Mouse (Mus musculus) forebrain, postnatal 0 days (tissue): Measurements from ENCODE around the gene Sipa1l1. TPM values are rescaled to one million over a fixed set of nuclear protein-coding genes. Genes with fewer than 3 reads are reported as not detected.
A peak's percentile ranks its signal among the peaks of the same experiment; 100 is the strongest.

ENCODE experiments used
- ATAC-seq: fragments of 200-750 bp; cut with Nextera tagmentation; 2 replicates; pipeline ENCODE4 v1.8.0; 2017; ENCODE audit warnings: mild to moderate bottlenecking, moderate library complexity
- DNase-seq: peaks from one replicate; pipeline ENCODE4 v3.0.0-alpha.2; 2015
- H3K27ac ChIP-seq: fragments of 300-500 bp; sonication (generic); 2 replicates; pipeline ENCODE4 v1.5.1; 2014; ENCODE audit warnings: low read depth, mild to moderate bottlenecking, antibody characterized with exemption, low read length, moderate library complexity, mixed read lengths
- H3K27me3 ChIP-seq: fragments of 300-500 bp; sonication (generic); 2 replicates; pipeline ENCODE4 v1.6.1; 2014; ENCODE audit warnings: mild to moderate bottlenecking, low read length, mixed read lengths; ENCODE audit not compliant: insufficient read depth
- H3K36me3 ChIP-seq: fragments of 300-500 bp; sonication (generic); 2 replicates; pipeline ENCODE4 v1.6.1; 2014; ENCODE audit warnings: mild to moderate bottlenecking, moderate library complexity; ENCODE audit not compliant: insufficient read depth
- H3K4me1 ChIP-seq: fragments of 300-500 bp; sonication (generic); 2 replicates; pipeline ENCODE4 v1.6.1; 2014; ENCODE audit warnings: antibody characterized with exemption; ENCODE audit not compliant: insufficient read depth
- H3K4me2 ChIP-seq: fragments of 300-500 bp; sonication (generic); 2 replicates; pipeline ENCODE4 v1.6.1; 2014; ENCODE audit warnings: low read depth, mild to moderate bottlenecking, moderate library complexity
- H3K4me3 ChIP-seq: fragments of 300-500 bp; sonication (generic); 2 replicates; pipeline ENCODE4 v1.5.1; 2014; ENCODE audit warnings: low read depth, low read length, mixed read lengths
- H3K9ac ChIP-seq: fragments of 300-500 bp; sonication (generic); 2 replicates; pipeline ENCODE4 v1.6.1; 2014; ENCODE audit warnings: mild to moderate bottlenecking
- H3K9me3 ChIP-seq: fragments of 300-500 bp; sonication (generic); 2 replicates; pipeline ENCODE4 v1.6.1; 2016; ENCODE audit warnings: low read length
- CTCF ChIP-seq: sonication (generic); IDR thresholded peaks from 2 replicates; pipeline ENCODE4 v1.5.1; 2016; ENCODE audit warnings: antibody characterized with exemption, control low read depth, low read depth
- WGBS: fragments of 180-500 bp; shearing (Covaris S2); extraction: QIAGEN DNeasy Blood & Tissue Kit; methylation state at CpG from one replicate; pipeline ENCODE4 v1.1.7; 2014; 5-methylcytosine and 5-hydroxymethylcytosine counted together
- polyA plus RNA-seq: library from polyadenylated mRNA; unstranded; fragments of >200 nt; fragmentation: Nextera tagmentation; extraction: Ambion mirVana; gene quantifications from 2 replicates; pipeline ENCODE4 v1.2.1, GENCODE M21; 2015
- total RNA-seq: library from RNA; depleted of rRNA; stranded (reverse); fragments of >200 nt; gene quantifications from 2 replicates; pipeline ENCODE4 v1.2.3, GENCODE M21; 2014

Gene Sipa1l1
- total and polyA plus RNA-seq, 2 experiments from 2014 or later: 13.4 to 43.1 TPM

DNA sequence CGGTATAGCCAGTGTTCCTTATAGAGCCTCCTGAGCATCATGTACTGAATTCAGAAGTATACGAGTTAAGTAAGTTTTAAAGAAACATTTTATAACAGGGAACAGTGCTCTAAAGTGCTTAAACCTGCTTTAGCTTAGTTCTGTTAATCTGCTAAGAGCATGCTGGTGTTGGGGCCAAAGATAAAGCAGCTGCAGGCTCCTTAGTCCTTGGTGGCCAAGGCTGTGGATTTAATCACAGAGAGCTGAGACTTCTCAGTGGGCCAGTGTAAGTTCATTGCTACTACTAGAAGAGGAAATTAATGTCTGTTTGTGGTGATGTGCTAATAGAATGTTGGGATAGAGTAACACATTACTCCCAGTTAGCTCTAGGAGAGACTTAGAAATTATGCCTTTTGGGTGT is 27.1 kb downstream of the Sipa1l1 start:
- no peaks in the 10 kb centered on the region for H3K4me1 ChIP-seq
- no peak for TF ChIP-seq CTCF

DNA sequence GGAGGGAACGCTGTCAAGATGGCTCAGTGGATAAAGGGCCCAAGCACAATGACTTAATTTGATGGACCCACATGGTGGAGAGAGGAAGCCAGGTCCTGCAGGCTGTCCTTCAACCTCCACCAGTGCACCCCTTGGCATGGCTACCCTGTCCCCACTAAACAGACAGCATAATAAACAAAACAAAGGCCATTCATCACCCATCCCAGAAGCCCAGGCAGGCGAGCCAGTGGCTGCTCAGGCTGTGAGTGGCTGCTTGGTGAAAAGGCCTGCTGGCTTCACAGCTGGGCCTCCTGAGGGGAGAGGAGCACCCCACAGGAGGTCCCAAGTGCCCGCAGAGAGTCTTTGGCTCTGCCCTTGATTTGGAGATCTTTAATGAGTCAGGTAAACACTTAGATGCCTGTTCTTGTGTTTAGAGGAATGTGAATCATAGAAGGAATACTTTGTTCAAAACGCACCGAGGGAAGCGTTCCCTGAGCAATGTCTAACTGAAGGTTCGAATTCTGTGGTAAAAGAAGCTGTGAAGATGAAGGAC is 27.6 kb downstream of the Sipa1l1 start:
- Histone ChIP-seq H3K4me1 (no peaks in the 10 kb centered on the region), H3K4me3 (no peak overlapping the region), H3K9me3 (no peaks in the 10 kb centered on the region), H3K27ac (no peak overlapping the region), H3K36me3 (no peaks in the 10 kb centered on the region), H3K27me3 (no peaks in the 10 kb centered on the region), H3K4me2 (no peak overlapping the region), H3K9ac (no peak overlapping the region)
- ATAC-seq (peak; percentile 48; the same call in 1 of the 2 replicates), DNase-seq (no peak)
- no peak for TF ChIP-seq CTCF
- 21% methylated on average over 7 of the region's 7 CpGs for WGBS

More for the DNA sequence above, 27.1 kb downstream of the Sipa1l1 start:
- no peak for DNase-seq
- no peak overlapping the region for H3K9ac ChIP-seq
- H3K27ac ChIP-seq: no peak overlapping the region
- no peak overlapping the region for H3K4me2 ChIP-seq
- H3K4me3 ChIP-seq: no peak overlapping the region
- H3K9me3 ChIP-seq: no peaks in the 10 kb centered on the region
- H3K36me3 ChIP-seq: no peaks in the 10 kb centered on the region
- WGBS: 83% methylated on average over 2 of the region's 2 CpGs
- H3K27me3 ChIP-seq: no peaks in the 10 kb centered on the region
- ATAC-seq: no peak

GRCm38 (mm10) chr12:82197207-82197606 is 28.1 kb downstream of the Sipa1l1 start:
- Histone ChIP-seq H3K36me3 (no peaks in the 10 kb centered on the region), H3K4me2 (no peak overlapping the region), H3K4me3 (no peak overlapping the region), H3K4me1 (no peaks in the 10 kb centered on the region), H3K27me3 (no peaks in the 10 kb centered on the region), H3K27ac (no peak overlapping the region), H3K9me3 (no peaks in the 10 kb centered on the region), H3K9ac (no peak overlapping the region)
- TF ChIP-seq CTCF: no peak
- WGBS: 52% methylated on average over 2 of the region's 2 CpGs
- ATAC-seq (no peak), DNase-seq (no peak)

GRCm38 (mm10) chr12:82199286-82199685 is 30.2 kb downstream of the Sipa1l1 start:
- Histone ChIP-seq H3K9ac (no peak overlapping the region), H3K27me3 (no peaks in the 10 kb centered on the region), H3K9me3 (no peaks in the 10 kb centered on the region), H3K27ac (no peak overlapping the region), H3K36me3 (no peaks in the 10 kb centered on the region), H3K4me3 (no peak overlapping the region), H3K4me2 (no peak overlapping the region), H3K4me1 (no peaks in the 10 kb centered on the region)
- no peak for DNase-seq
- 90% methylated on average over 6 of the region's 6 CpGs for WGBS
- no peak for ATAC-seq
- TF ChIP-seq CTCF: no peak

- DNase-seq (no peak), ATAC-seq (no peak)
- Histone ChIP-seq H3K4me2 (no peak overlapping the region), H3K9ac (no peak overlapping the region), H3K9me3 (no peaks in the 10 kb centered on the region), H3K36me3 (no peaks in the 10 kb centered on the region), H3K4me3 (no peak overlapping the region), H3K27me3 (no peaks in the 10 kb centered on the region), H3K4me1 (no peaks in the 10 kb centered on the region), H3K27ac (no peak overlapping the region)
- WGBS: 82% methylated on average over 6 of the region's 6 CpGs
- TF ChIP-seq CTCF: no peak
Measured at GRCm38 (mm10) chr12:82204106-82204505, 35.0 kb downstream of the Sipa1l1 start.

DNA sequence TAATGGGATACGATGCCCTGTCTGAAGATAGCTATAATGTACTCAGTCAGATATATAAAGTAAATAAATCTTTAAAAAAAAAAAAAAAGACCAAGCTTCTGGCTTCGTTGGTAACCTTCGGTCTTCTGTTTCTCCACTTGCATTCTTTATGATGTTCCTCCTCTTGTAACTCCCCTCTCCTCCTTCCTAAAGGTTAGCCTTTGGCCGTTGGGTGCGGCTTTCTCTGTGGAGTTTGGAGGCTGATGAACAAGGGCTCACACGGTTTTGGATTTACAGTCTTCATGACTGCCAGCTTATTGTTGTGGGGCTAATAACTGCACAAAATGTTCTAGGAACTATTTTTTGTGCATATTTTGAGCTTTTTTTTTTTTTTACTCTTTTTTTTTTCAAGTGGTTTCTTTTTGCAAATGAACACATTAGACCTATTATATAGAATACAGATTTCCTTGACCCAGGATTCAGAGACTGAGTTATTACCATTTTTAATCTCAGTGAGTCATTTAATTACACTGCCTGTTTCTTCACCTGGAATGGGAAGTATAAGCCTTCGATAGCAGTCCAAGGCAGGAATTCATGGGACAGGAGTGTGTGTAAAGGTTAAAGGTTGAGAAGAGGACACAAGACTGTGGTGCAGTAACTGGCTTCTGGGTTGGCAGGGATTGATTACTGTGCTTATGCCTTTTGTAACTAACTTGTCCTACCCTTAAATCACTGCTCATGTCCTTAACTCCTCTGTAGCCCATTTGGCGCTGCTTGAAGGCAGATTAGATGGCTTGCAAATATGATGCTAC is 37.9 kb downstream of the Sipa1l1 start:
- no peak overlapping the region for H3K4me2 ChIP-seq
- DNase-seq (no peak), ATAC-seq (no peak)
- H3K9me3 ChIP-seq: no peaks in the 10 kb centered on the region
- no peak overlapping the region for H3K27ac ChIP-seq
- H3K9ac ChIP-seq: no peak overlapping the region
- TF ChIP-seq CTCF: no peak
- no peak overlapping the region for H3K4me3 ChIP-seq
- no peaks in the 10 kb centered on the region for H3K36me3 ChIP-seq
- no peaks in the 10 kb centered on the region for H3K4me1 ChIP-seq
- WGBS: 91% methylated on average over 8 of the region's 8 CpGs
- no peaks in the 10 kb centered on the region for H3K27me3 ChIP-seq

- WGBS: 86% methylated on average over 3 of the region's 3 CpGs
Measured at GRCm38 (mm10) chr12:82208046-82208445, 38.9 kb downstream of the Sipa1l1 start.

More at GRCm38 (mm10) chr12:82208046-82208445, 38.9 kb downstream of the Sipa1l1 start:
- Histone ChIP-seq H3K4me2 (no peak overlapping the region), H3K27me3 (no peaks in the 10 kb centered on the region), H3K27ac (no peak overlapping the region), H3K4me3 (no peak overlapping the region), H3K4me1 (no peaks in the 10 kb centered on the region), H3K36me3 (no peaks in the 10 kb centered on the region), H3K9ac (no peak overlapping the region), H3K9me3 (no peaks in the 10 kb centered on the region)
- DNase-seq (no peak), ATAC-seq (no peak)
- TF ChIP-seq CTCF: no peak
